ENCODE assay signal across 12 mouse cellular contexts in the genomic region with DNA sequence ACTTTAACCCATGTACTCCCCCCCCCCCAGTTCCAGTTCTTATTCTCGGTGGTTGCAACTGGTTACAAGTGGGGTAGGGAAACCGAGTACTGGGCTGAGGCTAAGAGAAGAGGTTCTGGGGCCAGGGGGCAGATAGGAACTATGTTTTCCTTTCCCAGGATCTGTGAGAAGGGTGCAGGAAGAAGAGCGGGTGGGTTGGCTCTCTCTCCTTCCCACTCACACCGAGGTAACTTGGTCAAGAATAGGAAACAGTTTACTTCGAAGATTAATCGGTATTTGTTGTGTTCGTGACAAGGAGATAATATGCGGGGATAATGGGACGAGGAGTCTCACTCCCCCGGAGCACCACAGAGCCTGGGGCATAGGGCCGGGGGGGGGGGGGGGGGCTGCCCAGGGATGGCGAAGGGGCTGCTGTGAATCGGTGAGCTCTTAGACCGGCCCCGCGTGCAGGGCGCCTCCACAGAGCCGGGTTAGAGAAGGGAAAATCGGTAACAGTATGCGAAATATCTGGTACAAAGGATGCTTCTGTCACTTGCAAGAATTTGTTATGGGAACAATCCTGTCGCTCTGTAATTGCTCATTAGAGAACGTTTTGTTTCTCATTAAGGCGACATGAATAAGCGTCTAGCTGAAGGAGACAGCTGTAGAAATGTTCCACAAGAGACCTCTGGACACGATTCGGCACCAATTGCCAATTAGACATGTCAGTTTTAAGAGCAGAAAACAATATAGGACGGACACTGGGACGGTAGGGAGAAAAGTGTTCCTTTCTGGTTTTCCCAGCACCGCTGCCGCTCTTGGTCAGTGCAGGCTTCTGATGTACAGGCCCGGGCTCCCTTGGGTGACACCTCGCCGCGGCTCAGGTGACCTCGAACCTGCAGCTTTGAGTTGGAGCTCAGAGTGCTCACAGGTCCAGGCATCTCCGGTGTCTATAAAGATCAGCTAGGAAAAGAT. TPM values are rescaled to one million over a fixed set of nuclear protein-coding genes. Genes with fewer than 3 reads are reported as not detected.
DNase-seq lines count a peak whose midpoint lies in the region; ATAC-seq and TF ChIP-seq lines count a peak whose summit lies in the region.
"Had no signal": no experiment of that assay in that cellular context is flagged by ENCODE, and none has a peak within 500 bp of the region (broad histone marks: within the 10 kb centered on the region; RNA-seq: fewer than 3 reads in every experiment).

No protein-coding gene starts in this region.

- no peak overlapping the region for H3K4me3 ChIP-seq in cortical plate, adult 2 months (ENCODE audit: insufficient read depth, low read length)
- no peak overlapping the region for H3K4me3 ChIP-seq in hindbrain, embryonic 13.5 days
- no peak overlapping the region for H3K4me3 ChIP-seq in midbrain, embryonic 16.5 days (ENCODE audit: low read depth, low read length)
- H3K4me3 ChIP-seq in kidney, embryonic 14.5 days (ENCODE audit: low read length): no peak overlapping the region

- H3K9ac ChIP-seq in hindbrain, embryonic 13.5 days: no peak overlapping the region
- no peak overlapping the region for H3K9ac ChIP-seq in midbrain, embryonic 16.5 days (ENCODE audit: low read depth, low read length)
- no peak overlapping the region for H3K9ac ChIP-seq in kidney, embryonic 14.5 days (ENCODE audit: low read depth, low read length)
- H3K9ac ChIP-seq: liver, embryonic 15.5 days; stomach, embryonic 15.5 days had no signal

- no peak for TF ChIP-seq CTCF in cortical plate, adult 2 months (IDR thresholded peaks at IDR 0.05; ENCODE audit: extremely low read depth, insufficient read depth, low read length)

- ATAC-seq in hindbrain, embryonic 13.5 days (ENCODE audit: low FRiP score): no peak
- ATAC-seq in midbrain, embryonic 16.5 days: no peak
- ATAC-seq in kidney, embryonic 14.5 days (ENCODE audit: low FRiP score, low TSS enrichment): no peak
- ATAC-seq: inflammation-experienced regulatory T-cells, adult 6 months had no signal

- H3K4me1 ChIP-seq in cortical plate, adult 2 months (ENCODE audit: control insufficient read depth, insufficient read depth, low read length): no peaks in the 10 kb centered on the region; the same call in 1 of the 2 replicates
- H3K4me1 ChIP-seq in hindbrain, embryonic 13.5 days (replicated peaks): peaks cover 64% of the 10 kb centered on the region
- H3K4me1 ChIP-seq in midbrain, embryonic 16.5 days (ENCODE audit: control insufficient read depth, insufficient read depth, low read length): no peaks in the 10 kb centered on the region
- 0 out of 2 replicates have a peak, but pooled peaks cover 3% of the 10 kb centered on the region for H3K4me1 ChIP-seq in kidney, embryonic 14.5 days (ENCODE audit: control insufficient read depth, insufficient read depth, low read length)

- H3K27ac ChIP-seq in cortical plate, adult 2 months (ENCODE audit: insufficient read depth, low read length): peak overlapping the region; percentile 33; the same call in 1 of the 2 replicates
- 0 out of 2 replicates have a peak overlapping the region, but pooled peaks have one; percentile 36 for H3K27ac ChIP-seq in hindbrain, embryonic 13.5 days
- H3K27ac ChIP-seq in midbrain, embryonic 16.5 days (ENCODE audit: low read length): no peak overlapping the region
- no peak overlapping the region for H3K27ac ChIP-seq in kidney, embryonic 14.5 days (ENCODE audit: low read depth, low read length)
- H3K27ac ChIP-seq: liver, embryonic 15.5 days; stomach, embryonic 15.5 days had no signal

- 4% methylated on average over 36 of the region's 36 CpGs for WGBS in hindbrain, embryonic 13.5 days
- WGBS in midbrain, embryonic 16.5 days: 5% methylated on average over 36 of the region's 36 CpGs
- 2% methylated on average over 36 of the region's 36 CpGs for WGBS in kidney, embryonic 14.5 days

- H3K4me2 ChIP-seq in hindbrain, embryonic 13.5 days: peak overlapping the region; percentile 45
- H3K4me2 ChIP-seq in midbrain, embryonic 16.5 days (ENCODE audit: low read length): peak overlapping the region; percentile 6; the same call in 1 of the 2 replicates
- no peak overlapping the region for H3K4me2 ChIP-seq in kidney, embryonic 14.5 days (replicated peaks; ENCODE audit: low read depth, low read length)

- no peaks in the 10 kb centered on the region for H3K36me3 ChIP-seq in hindbrain, embryonic 13.5 days
- no peaks in the 10 kb centered on the region for H3K36me3 ChIP-seq in midbrain, embryonic 16.5 days (ENCODE audit: control insufficient read depth, insufficient read depth, low read length)
- H3K36me3 ChIP-seq in kidney, embryonic 14.5 days (ENCODE audit: control insufficient read depth, insufficient read depth, low read length): no peaks in the 10 kb centered on the region
- H3K36me3 ChIP-seq: liver, embryonic 15.5 days; stomach, embryonic 15.5 days had no signal

- H3K27me3 ChIP-seq in hindbrain, embryonic 13.5 days: peaks cover 77% of the 10 kb centered on the region
- peaks cover 57% of the 10 kb centered on the region for H3K27me3 ChIP-seq in midbrain, embryonic 16.5 days (ENCODE audit: control insufficient read depth, insufficient read depth, low read depth, low read length)
- H3K27me3 ChIP-seq in kidney, embryonic 14.5 days (ENCODE audit: control insufficient read depth, insufficient read depth, low read length): peaks cover 94% of the 10 kb centered on the region

- H3K9me3 ChIP-seq in hindbrain, embryonic 13.5 days: no peaks in the 10 kb centered on the region
- no peaks in the 10 kb centered on the region for H3K9me3 ChIP-seq in midbrain, embryonic 16.5 days (replicated peaks; ENCODE audit: control insufficient read depth, low read length, poor library complexity, severe bottlenecking)
- no peaks in the 10 kb centered on the region for H3K9me3 ChIP-seq in kidney, embryonic 14.5 days (ENCODE audit: control insufficient read depth, low read length)
- H3K9me3 ChIP-seq: liver, embryonic 15.5 days; stomach, embryonic 15.5 days had no signal

- no peak for TF ChIP-seq POLR2A in cortical plate, adult 2 months (IDR thresholded peaks at IDR 0.05; ENCODE audit: extremely low read depth, insufficient read depth, low read length)

- peak; percentile 59 to 68 for DNase-seq in cerebellum, postnatal 10 days
- no peak for DNase-seq in cerebellum, adult 8-10 months
- DNase-seq in urinary bladder, postnatal 10 days (ENCODE audit: low spot score): no peak
- DNase-seq in lung, postnatal 36 days: no peak

RNA-seq across cellular contexts. Expression of a gene that starts 17.9 kb away (rescaled TPM):
- polyA plus RNA-seq in cortical plate, adult 2 months (2012; rRNA removed): 9.2 and 11.7 TPM in 2 replicates
- 26.4 and 29.8 TPM in 2 replicates for polyA plus RNA-seq in hindbrain, embryonic 13.5 days (2015; fragmentation: Nextera tagmentation; extraction: Ambion mirVana)
- 17.4 and 25.7 TPM in 2 replicates for polyA plus RNA-seq in midbrain, embryonic 16.5 days (2015; fragmentation: Nextera tagmentation; extraction: Ambion mirVana)
- 0.12 and 0.46 TPM in 2 replicates for polyA plus RNA-seq in kidney, embryonic 14.5 days (2014; fragmentation: Nextera tagmentation; extraction: Ambion mirVana)
- polyA plus RNA-seq: liver, embryonic 15.5 days; Patski had no signal

Comparison
In these comparisons a context has a peak if more than half of its experiments do, and no peak if none do; other contexts are left out.
1. DNase-seq: peak in cerebellum, postnatal 10 days (2 of 2); none in cerebellum, adult 8-10 months (single experiment), urinary bladder, postnatal 10 days (single experiment) and lung, postnatal 36 days (single experiment).
2. H3K27ac ChIP-seq: peak in cortical plate, adult 2 months (single experiment) and hindbrain, embryonic 13.5 days (single experiment); none in midbrain, embryonic 16.5 days (single experiment) and kidney, embryonic 14.5 days (single experiment).